Mouse (Mus musculus) myocyte (in vitro differentiated cells): ENCODE measurements around the gene Bpifa6. TPM values are rescaled to one million over a fixed set of nuclear protein-coding genes. Genes with fewer than 3 reads are reported as not detected.

Experiments
- H3K27me3 ChIP-seq: one replicate; pipeline ENCODE4 v1.6.1; 2011; ENCODE audit not compliant: control insufficient read depth, insufficient read depth, insufficient read length
- H3K36me3 ChIP-seq: one replicate; pipeline ENCODE4 v1.6.1; 2011; ENCODE audit not compliant: control insufficient read depth, insufficient read depth
- H3K4me2 ChIP-seq: one replicate; pipeline ENCODE4 v1.6.1; 2011; ENCODE audit warnings: low read depth, control low read depth
- H3K4me3 ChIP-seq: one replicate; pipeline ENCODE4 v1.5.1; 2011; ENCODE audit warnings: mild to moderate bottlenecking, control low read depth, moderate library complexity
- H3K79me2 ChIP-seq: one replicate; pipeline ENCODE4 v1.6.1; 2011; ENCODE audit not compliant: control insufficient read depth, insufficient read depth
- H3ac ChIP-seq: one replicate; pipeline ENCODE4 v1.6.1; 2011; ENCODE audit not compliant: control insufficient read depth, insufficient read length
- CEBPB ChIP-seq: IDR thresholded peaks from 2 replicates; pipeline ENCODE4 v1.6.1; 2011; ENCODE audit warnings: mild to moderate bottlenecking, moderate library complexity; ENCODE audit not compliant: poor library complexity, insufficient read depth, severe bottlenecking
- E2F4 ChIP-seq: IDR thresholded peaks from one replicate; pipeline ENCODE4 v1.6.1; 2011; ENCODE audit warnings: mild to moderate bottlenecking, control low read depth, moderate library complexity; ENCODE audit not compliant: insufficient read depth
- MAX ChIP-seq: IDR thresholded peaks from one replicate; pipeline ENCODE4 v1.6.1; 2011; ENCODE audit warnings: low read depth, mild to moderate bottlenecking, control low read depth
- MYOD1 ChIP-seq, 3 experiments: IDR thresholded peaks; one replicate each; pipeline ENCODE4 v1.6.1; 2011; ENCODE audit warnings: control low read depth in 2 of 3, low read depth in 2 of 3, mild to moderate bottlenecking in 2 of 3, moderate library complexity in 1 of 3; ENCODE audit not compliant: insufficient read length in 2 of 3, control insufficient read depth in 1 of 3
- MYOG ChIP-seq, 3 experiments: IDR thresholded peaks; one replicate each; pipeline ENCODE4 v1.6.1; 2011; ENCODE audit warnings: control low read depth in 2 of 3, low read depth in 2 of 3, mild to moderate bottlenecking in 2 of 3; ENCODE audit not compliant: insufficient read length in 2 of 3, control insufficient read depth in 1 of 3, insufficient read depth in 1 of 3
- POLR2A ChIP-seq: IDR thresholded peaks from one replicate; pipeline ENCODE4 v1.6.1; 2011; ENCODE audit warnings: low read depth, mild to moderate bottlenecking, control low read depth, moderate library complexity; ENCODE audit not compliant: insufficient read length
- POLR2AphosphoS2 ChIP-seq: IDR thresholded peaks from one replicate; pipeline ENCODE4 v1.6.1; 2011; ENCODE audit warnings: low read depth, control low read depth; ENCODE audit not compliant: insufficient read length
- REST ChIP-seq: IDR thresholded peaks from one replicate; pipeline ENCODE4 v1.6.1; 2011; ENCODE audit warnings: mild to moderate bottlenecking, control low read depth, moderate library complexity; ENCODE audit not compliant: insufficient read depth, insufficient read length
- SRF ChIP-seq: IDR thresholded peaks from one replicate; pipeline ENCODE4 v1.6.1; 2011; ENCODE audit warnings: low read depth; ENCODE audit not compliant: control insufficient read depth, insufficient read length
- TCF12 ChIP-seq: IDR thresholded peaks from one replicate; pipeline ENCODE4 v1.6.1; 2011; ENCODE audit warnings: mild to moderate bottlenecking, control low read depth; ENCODE audit not compliant: poor library complexity, insufficient read depth, severe bottlenecking
- TCF3 ChIP-seq: IDR thresholded peaks from one replicate; pipeline ENCODE4 v1.6.1; 2011; ENCODE audit warnings: low read depth, control low read depth; ENCODE audit not compliant: insufficient read length
- USF1 ChIP-seq: IDR thresholded peaks from one replicate; pipeline ENCODE4 v1.6.1; 2011; ENCODE audit warnings: low read depth, mild to moderate bottlenecking, control low read depth, moderate library complexity
- polyA plus RNA-seq: library from polyadenylated mRNA; unstranded; fragments of >200 nt; fragmentation: generic; extraction: Trizol; gene quantifications from one replicate; pipeline ENCODE4 v1.2.1, GENCODE M21; 2012; ENCODE audit warnings: missing spikeins

The Bpifa6 gene
- polyA plus RNA-seq, 1 experiment: not detected

DNA sequence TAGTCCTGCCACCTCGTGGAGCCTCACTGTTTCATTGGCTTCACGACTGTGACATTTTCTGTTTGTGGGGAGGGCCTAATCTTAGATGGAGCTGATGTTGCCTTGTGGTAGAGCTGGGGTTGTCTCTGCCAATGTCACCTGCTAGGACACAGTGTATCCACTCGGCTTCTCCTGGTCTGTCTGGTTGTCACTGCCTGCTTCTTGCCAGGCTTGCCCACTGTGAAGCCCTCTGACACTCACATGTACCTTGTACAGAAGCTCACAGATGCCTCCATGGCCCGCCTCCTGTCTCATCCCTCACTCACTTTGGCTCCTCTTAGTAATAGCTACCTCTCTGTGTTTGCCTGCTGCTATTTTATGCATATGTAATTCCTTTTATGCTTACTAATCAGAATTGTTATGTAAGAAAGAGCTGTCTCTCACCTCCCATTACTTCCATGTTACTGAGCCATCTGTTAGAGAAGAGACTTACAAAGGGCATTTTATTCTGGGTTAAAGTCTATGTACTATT is 11.9 kb upstream of the Bpifa6 start:
- Histone ChIP-seq H3K36me3 (no peaks in the 10 kb centered on the region), H3K4me3 (no peak overlapping the region), H3K79me2 (no peaks in the 10 kb centered on the region), H3ac (no peak overlapping the region), H3K4me2 (no peak overlapping the region), H3K27me3 (no peaks in the 10 kb centered on the region)
- TF ChIP-seq MAX: no peak

DNA sequence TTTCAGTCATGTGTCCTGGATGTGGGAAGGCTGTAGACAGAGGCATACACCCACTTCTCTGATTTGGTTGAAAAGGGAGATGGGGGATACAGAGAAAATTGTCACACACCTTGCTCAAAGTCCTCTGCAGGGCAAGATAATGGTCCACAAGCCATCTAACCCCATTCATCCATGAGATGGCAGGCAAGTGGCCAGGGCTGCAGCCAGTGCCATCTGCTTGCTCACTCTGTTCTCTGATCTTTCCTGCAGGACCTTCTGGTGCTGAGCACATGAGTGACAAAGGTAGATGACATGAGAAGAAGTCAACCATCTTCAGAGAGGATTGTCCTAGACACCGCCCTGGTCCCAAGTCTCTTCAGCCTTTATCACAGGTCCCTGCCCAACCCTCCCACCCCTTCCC is 11.4 kb upstream of the Bpifa6 start:
- no peak overlapping the region for H3ac ChIP-seq
- no peaks in the 10 kb centered on the region for H3K27me3 ChIP-seq
- H3K79me2 ChIP-seq: no peaks in the 10 kb centered on the region
- TF ChIP-seq POLR2A (no peak), MYOG (IDR thresholded peaks at IDR 0.05; ENCODE audit: control insufficient read depth in 1 of 3, insufficient read depth in 1 of 3, insufficient read length in 2 of 3, low read depth in 2 of 3) (no peak), REST (no peak), TCF12 (no peak), POLR2AphosphoS2 (no peak), MYOD1 (IDR thresholded peaks at IDR 0.05; ENCODE audit: control insufficient read depth in 1 of 3, insufficient read length in 2 of 3, low read depth in 2 of 3) (no peak), SRF (no peak), TCF3 (no peak), CEBPB (no peak), MAX (no peak), E2F4 (no peak), USF1 (no peak)
- no peak overlapping the region for H3K4me3 ChIP-seq
- H3K36me3 ChIP-seq: no peaks in the 10 kb centered on the region
- no peak overlapping the region for H3K4me2 ChIP-seq

DNA sequence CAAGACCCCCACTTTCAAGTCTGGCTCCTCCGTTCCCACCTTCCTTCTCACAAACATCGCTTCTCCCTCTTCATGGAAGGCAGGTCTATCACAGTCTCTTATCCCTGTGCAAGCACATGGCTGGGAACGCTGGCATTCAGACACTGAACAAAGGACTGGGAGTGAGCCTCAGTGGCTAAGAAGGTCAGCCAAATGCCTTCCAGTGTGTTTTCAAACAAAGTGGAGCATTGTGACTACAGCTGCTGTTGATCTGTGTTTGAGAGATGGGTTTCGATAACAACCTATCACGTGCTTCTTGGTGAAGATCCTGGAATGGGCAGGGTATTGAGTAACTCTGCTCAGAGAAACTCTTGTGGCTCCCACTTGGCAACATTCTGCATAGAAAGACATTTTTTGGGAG is 4.5 kb upstream of the Bpifa6 start:
- no peak for TF ChIP-seq REST
- TF ChIP-seq USF1: no peak
- TF ChIP-seq CEBPB: no peak
- TF ChIP-seq POLR2AphosphoS2: no peak
- no peak for TF ChIP-seq SRF
- no peak for TF ChIP-seq MAX
- TF ChIP-seq POLR2A: no peak
- TF ChIP-seq TCF3: no peak
- no peak for TF ChIP-seq E2F4
- TF ChIP-seq MYOD1 (IDR thresholded peaks at IDR 0.05; ENCODE audit: control insufficient read depth in 1 of 3, insufficient read length in 2 of 3, low read depth in 2 of 3): no peak
- no peak for TF ChIP-seq MYOG (IDR thresholded peaks at IDR 0.05; ENCODE audit: control insufficient read depth in 1 of 3, insufficient read depth in 1 of 3, insufficient read length in 2 of 3, low read depth in 2 of 3)
- no peak overlapping the region for H3K4me3 ChIP-seq
- no peak overlapping the region for H3K4me2 ChIP-seq
- no peaks in the 10 kb centered on the region for H3K36me3 ChIP-seq
- no peaks in the 10 kb centered on the region for H3K27me3 ChIP-seq
- no peaks in the 10 kb centered on the region for H3K79me2 ChIP-seq
- no peak overlapping the region for H3ac ChIP-seq

DNA sequence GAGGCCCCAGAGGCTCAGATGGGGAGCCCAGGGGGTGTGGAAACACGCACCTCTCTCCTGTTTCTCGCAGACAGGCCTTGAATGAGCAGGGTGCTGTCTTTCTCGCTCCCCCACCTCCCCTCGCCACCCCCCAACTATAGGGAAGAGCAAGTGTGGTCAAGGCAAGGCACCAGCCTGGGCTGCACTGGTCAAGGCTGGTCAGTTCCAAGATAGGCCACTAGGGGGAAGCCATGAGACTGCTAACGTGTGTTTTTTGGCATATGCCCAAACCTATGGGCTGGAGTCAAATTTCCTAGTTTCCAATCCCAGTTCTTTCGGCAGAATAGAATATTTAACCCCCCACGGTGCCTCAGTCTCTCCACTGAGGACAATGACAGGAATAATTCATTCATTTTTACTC is 21.0 kb downstream of the Bpifa6 start:
- Histone ChIP-seq H3K4me3 (no peak overlapping the region), H3ac (no peak overlapping the region), H3K27me3 (no peaks in the 10 kb centered on the region), H3K79me2 (no peaks in the 10 kb centered on the region), H3K36me3 (no peaks in the 10 kb centered on the region), H3K4me2 (no peak overlapping the region)
- no peak for TF ChIP-seq TCF3
- TF ChIP-seq REST: no peak
- TF ChIP-seq CEBPB: no peak
- TF ChIP-seq MAX: no peak
- no peak for TF ChIP-seq E2F4
- TF ChIP-seq TCF12: no peak
- TF ChIP-seq POLR2AphosphoS2: no peak
- no peak for TF ChIP-seq MYOD1 (IDR thresholded peaks at IDR 0.05; ENCODE audit: control insufficient read depth in 1 of 3, insufficient read length in 2 of 3, low read depth in 2 of 3)
- no peak for TF ChIP-seq USF1
- TF ChIP-seq MYOG (IDR thresholded peaks at IDR 0.05; ENCODE audit: control insufficient read depth in 1 of 3, insufficient read depth in 1 of 3, insufficient read length in 2 of 3, low read depth in 2 of 3): no peak
- TF ChIP-seq POLR2A: no peak
- no peak for TF ChIP-seq SRF

DNA sequence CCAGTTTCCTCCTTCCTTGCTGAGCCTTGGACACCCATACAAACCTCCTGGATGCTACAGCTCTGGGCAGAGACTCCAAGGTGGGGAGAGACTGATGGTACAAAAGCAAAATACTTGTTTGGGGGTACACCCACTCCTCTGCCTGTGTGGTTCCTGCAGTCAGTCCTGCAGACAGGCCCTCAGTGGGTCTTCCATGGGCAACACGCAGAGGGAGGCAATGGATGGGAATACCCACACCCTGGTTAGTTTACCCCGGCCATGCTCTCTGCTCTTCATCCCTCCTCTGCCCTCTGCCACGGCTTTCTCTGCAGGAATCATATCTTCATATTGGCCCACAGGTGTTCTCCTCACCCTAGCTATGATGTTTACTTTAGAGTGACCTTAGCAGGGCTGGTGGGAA is 25.8 kb downstream of the Bpifa6 start:
- H3K36me3 ChIP-seq: no peaks in the 10 kb centered on the region
- no peak overlapping the region for H3K4me3 ChIP-seq
- no peak overlapping the region for H3K4me2 ChIP-seq
- H3K79me2 ChIP-seq: no peaks in the 10 kb centered on the region
- TF ChIP-seq POLR2AphosphoS2 (no peak), TCF3 (no peak), MAX (no peak), E2F4 (no peak), POLR2A (no peak), USF1 (no peak), SRF (no peak), CEBPB (no peak), MYOD1 (IDR thresholded peaks at IDR 0.05; ENCODE audit: control insufficient read depth in 1 of 3, insufficient read length in 2 of 3, low read depth in 2 of 3) (no peak), MYOG (IDR thresholded peaks at IDR 0.05; ENCODE audit: control insufficient read depth in 1 of 3, insufficient read depth in 1 of 3, insufficient read length in 2 of 3, low read depth in 2 of 3) (no peak), REST (no peak), TCF12 (no peak)
- no peaks in the 10 kb centered on the region for H3K27me3 ChIP-seq
- H3ac ChIP-seq: no peak overlapping the region
